Mouse (Mus musculus) forebrain, embryonic 15.5 days (tissue): ENCODE data around the gene Rere. TPM values are rescaled to one million over a fixed set of nuclear protein-coding genes. Genes with fewer than 3 reads are reported as not detected.

Experiments
- ATAC-seq: fragments of 200-750 bp; cut with Nextera tagmentation; replicated peaks from 2 replicates; pipeline ENCODE4 v1.8.0; 2017; ENCODE audit warnings: mild to moderate bottlenecking, moderate TSS enrichment, moderate library complexity
- H3K27ac ChIP-seq: fragments of 300-500 bp; sonication (generic); replicated peaks from 2 replicates; pipeline ENCODE4 v1.5.1; 2015; ENCODE audit warnings: mild to moderate bottlenecking, inconsistent platforms
- H3K27me3 ChIP-seq: fragments of 300-500 bp; sonication (generic); 2 replicates; pipeline ENCODE4 v1.6.1; 2015; ENCODE audit warnings: inconsistent platforms
- H3K36me3 ChIP-seq: fragments of 300-500 bp; sonication (generic); 2 replicates; pipeline ENCODE4 v1.6.1; 2015; ENCODE audit warnings: mild to moderate bottlenecking, inconsistent platforms
- H3K4me1 ChIP-seq: fragments of 300-500 bp; sonication (generic); 2 replicates; pipeline ENCODE4 v1.6.1; 2015; ENCODE audit warnings: inconsistent platforms
- H3K4me2 ChIP-seq: fragments of 300-500 bp; sonication (generic); replicated peaks from 2 replicates; pipeline ENCODE4 v1.6.1; 2015; ENCODE audit warnings: mild to moderate bottlenecking, inconsistent platforms
- H3K4me3 ChIP-seq: fragments of 300-500 bp; sonication (generic); 2 replicates; pipeline ENCODE4 v1.5.1; 2015; ENCODE audit warnings: mild to moderate bottlenecking, inconsistent platforms
- H3K9ac ChIP-seq: fragments of 300-500 bp; sonication (generic); replicated peaks from 2 replicates; pipeline ENCODE4 v1.6.1; 2015; ENCODE audit warnings: mild to moderate bottlenecking, inconsistent platforms
- H3K9me3 ChIP-seq: fragments of 300-500 bp; sonication (generic); 2 replicates; pipeline ENCODE4 v1.6.1; 2016; ENCODE audit warnings: inconsistent platforms
- WGBS: fragments of 180-500 bp; shearing (Covaris S2); methylation state at CpG from one replicate; pipeline ENCODE4 v1.1.7; 2015; ENCODE audit warnings: mixed read lengths; 5-methylcytosine and 5-hydroxymethylcytosine counted together
- polyA plus RNA-seq: library from polyadenylated mRNA; unstranded; fragments of >200 nt; fragmentation: Nextera tagmentation; extraction: Ambion mirVana; gene quantifications from 2 replicates; pipeline ENCODE4 v1.2.1, GENCODE M21; 2015

Gene Rere
- polyA plus RNA-seq, 1 experiment from 2014 or later: 26.6 TPM

DNA sequence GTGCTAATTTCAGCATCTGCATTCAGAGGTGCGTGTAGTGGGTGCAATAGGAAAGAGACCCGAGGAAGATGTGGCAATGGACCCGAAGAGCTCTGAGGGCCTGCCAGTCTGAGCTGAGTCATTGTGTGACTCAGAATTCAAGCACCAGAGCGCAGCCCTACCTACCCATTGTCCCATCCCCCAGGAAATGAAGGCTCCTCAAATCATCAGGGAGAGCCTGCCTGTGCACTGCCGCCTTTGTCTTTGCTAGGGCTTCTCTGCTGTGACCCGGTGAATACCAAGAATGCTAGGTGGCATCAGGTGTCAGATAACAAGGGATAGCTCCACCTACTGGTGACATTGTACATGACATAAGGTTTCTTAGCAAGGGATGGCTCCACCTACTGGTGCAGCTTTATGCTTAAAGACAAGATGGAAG lies 41.5 kb upstream of the Rere start:
- peaks cover 38% of the 10 kb centered on the region for H3K36me3 ChIP-seq
- H3K27ac ChIP-seq: no peak overlapping the region
- H3K9ac ChIP-seq: no peak overlapping the region
- no peaks in the 10 kb centered on the region for H3K27me3 ChIP-seq
- H3K9me3 ChIP-seq: no peaks in the 10 kb centered on the region
- no peak overlapping the region for H3K4me3 ChIP-seq
- no peak for ATAC-seq
- no peak overlapping the region for H3K4me2 ChIP-seq
- peaks cover 37% of the 10 kb centered on the region for H3K4me1 ChIP-seq
- WGBS: 6% methylated on average over 6 of the region's 6 CpGs

DNA sequence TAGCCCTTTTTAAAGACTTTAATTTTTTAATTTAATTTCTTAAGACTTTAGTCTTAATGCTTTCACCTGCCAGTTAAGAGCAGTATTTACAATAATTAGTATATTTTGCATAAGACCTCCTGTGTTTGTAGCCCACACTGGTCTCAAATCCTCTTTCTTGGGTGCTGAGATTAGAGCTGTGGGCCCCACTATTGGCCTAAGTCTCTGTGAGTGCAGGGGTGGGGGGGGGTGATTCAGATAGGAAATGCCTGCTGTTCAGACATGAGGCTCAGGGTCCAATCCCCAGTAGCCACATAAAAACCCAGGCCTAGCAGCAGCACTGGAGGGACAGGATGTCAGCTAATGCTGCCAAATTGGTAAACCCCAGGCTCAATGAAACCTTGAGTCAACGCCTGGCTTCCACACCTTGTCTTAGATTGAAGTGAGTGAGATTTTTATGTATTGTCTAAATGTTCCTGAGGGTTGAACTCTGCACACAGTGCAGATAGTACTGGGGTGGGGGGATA lies 41.0 kb upstream of the Rere start:
- no peak for ATAC-seq
- no peak overlapping the region for H3K4me2 ChIP-seq
- 77% methylated on average over 1 of the region's 1 CpGs for WGBS
- no peak overlapping the region for H3K9ac ChIP-seq
- peaks cover 41% of the 10 kb centered on the region for H3K36me3 ChIP-seq
- H3K9me3 ChIP-seq: no peaks in the 10 kb centered on the region
- no peaks in the 10 kb centered on the region for H3K27me3 ChIP-seq
- H3K27ac ChIP-seq: no peak overlapping the region
- H3K4me3 ChIP-seq: no peak overlapping the region
- H3K4me1 ChIP-seq: peaks cover 37% of the 10 kb centered on the region

DNA sequence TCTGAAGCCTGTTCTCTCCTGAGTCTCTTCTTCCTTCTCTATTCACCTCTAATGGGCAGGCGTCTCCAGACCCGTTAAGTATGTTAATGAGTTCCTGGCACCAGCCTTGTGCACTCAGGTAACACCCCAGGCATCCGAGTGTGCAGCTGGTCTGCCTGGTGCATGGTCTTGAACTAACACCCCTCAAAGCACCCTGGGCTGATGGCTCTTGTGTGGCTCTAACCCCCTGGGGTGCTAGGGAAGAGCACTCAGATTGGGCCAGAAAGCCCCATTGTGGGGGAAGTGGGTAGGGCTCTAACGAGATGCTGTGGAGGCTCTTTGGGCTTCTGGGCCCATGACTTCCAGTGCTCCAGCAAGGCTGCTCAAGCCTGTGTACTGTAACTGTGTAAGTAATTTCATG lies 39.7 kb upstream of the Rere start:
- WGBS: 21% methylated on average over 4 of the region's 4 CpGs

DNA sequence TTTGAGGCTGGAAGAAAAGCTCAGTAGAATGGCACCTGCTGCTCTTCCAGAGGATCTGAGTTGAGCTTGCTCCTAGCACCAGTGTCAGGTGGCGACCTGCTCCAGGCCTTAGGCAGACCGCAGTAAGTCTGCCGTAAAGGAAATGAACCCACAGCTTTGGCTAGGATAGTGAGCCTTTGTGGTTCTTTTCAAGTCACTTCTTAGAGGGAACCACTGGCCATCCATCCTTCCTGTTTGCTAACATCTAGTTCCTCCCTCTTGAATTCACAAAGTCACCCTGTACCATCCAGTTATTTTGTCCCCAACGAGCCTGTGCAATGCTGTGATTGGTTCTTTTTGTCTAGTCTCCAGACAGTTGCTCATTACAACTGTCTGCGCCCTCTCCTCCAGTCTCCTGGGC lies 38.7 kb upstream of the Rere start:
- no peak overlapping the region for H3K4me2 ChIP-seq
- no peak for ATAC-seq
- H3K4me1 ChIP-seq: peaks cover 34% of the 10 kb centered on the region
- H3K36me3 ChIP-seq: peaks cover 63% of the 10 kb centered on the region
- no peak overlapping the region for H3K9ac ChIP-seq
- H3K27ac ChIP-seq: no peak overlapping the region
- no peaks in the 10 kb centered on the region for H3K9me3 ChIP-seq
- 83% methylated on average over 5 of the region's 5 CpGs for WGBS
- H3K4me3 ChIP-seq: no peak overlapping the region
- no peaks in the 10 kb centered on the region for H3K27me3 ChIP-seq

More for the DNA sequence above, 39.7 kb upstream of the Rere start:
- no peak overlapping the region for H3K9ac ChIP-seq
- no peak overlapping the region for H3K27ac ChIP-seq
- ATAC-seq: no peak
- no peak overlapping the region for H3K4me2 ChIP-seq
- peaks cover 37% of the 10 kb centered on the region for H3K4me1 ChIP-seq
- H3K4me3 ChIP-seq: no peak overlapping the region
- no peaks in the 10 kb centered on the region for H3K27me3 ChIP-seq
- peaks cover 53% of the 10 kb centered on the region for H3K36me3 ChIP-seq
- no peaks in the 10 kb centered on the region for H3K9me3 ChIP-seq

DNA sequence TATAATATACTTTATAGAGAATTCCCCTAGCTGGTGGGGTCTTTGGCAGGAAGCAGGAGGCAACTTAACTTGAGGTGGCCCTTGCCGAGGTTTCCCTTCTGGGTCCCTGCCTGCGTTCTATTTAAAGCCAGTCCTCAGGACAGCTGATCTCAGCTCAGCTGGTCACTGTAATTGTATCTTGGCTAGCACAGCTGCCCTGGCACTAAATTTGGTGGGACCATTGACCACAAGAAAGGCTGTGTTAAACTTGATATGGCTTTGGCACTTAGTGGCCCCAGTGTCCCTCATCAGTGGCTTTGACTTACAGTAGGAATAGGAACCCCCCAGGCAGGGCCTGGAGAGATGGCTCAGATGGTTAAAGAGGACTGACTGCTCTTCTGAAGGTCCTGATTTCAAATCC lies 35.6 kb upstream of the Rere start:
- ATAC-seq: no peak
- Histone ChIP-seq H3K4me2 (no peak overlapping the region), H3K9me3 (no peaks in the 10 kb centered on the region), H3K27ac (no peak overlapping the region), H3K36me3 (peaks cover 81% of the 10 kb centered on the region), H3K4me1 (peaks cover 18% of the 10 kb centered on the region), H3K4me3 (no peak overlapping the region), H3K9ac (no peak overlapping the region), H3K27me3 (no peaks in the 10 kb centered on the region)
- 67% methylated on average over 2 of the region's 2 CpGs for WGBS

DNA sequence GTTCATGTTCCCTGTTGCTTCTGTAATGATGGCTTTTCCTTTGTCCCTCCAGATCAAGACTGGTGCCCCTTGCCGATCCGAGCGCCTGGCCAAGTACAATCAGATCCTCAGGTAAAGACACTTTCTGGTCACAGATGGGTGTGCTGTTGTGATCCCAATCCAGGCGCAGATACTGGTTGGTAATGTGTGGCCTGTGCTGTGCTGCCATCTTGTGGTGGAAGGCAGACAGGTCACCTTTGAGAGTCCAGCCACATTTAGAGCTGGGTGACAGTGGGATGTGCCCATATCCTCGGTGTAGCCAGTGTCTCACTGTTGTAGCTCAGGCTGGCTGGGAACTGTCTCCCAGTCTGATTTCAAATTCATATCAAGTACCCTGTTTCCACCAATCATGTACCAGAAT lies 33.4 kb upstream of the Rere start:
- no peaks in the 10 kb centered on the region for H3K27me3 ChIP-seq
- no peak overlapping the region for H3K27ac ChIP-seq
- no peaks in the 10 kb centered on the region for H3K9me3 ChIP-seq
- H3K4me3 ChIP-seq: no peak overlapping the region
- 60% methylated on average over 5 of the region's 5 CpGs for WGBS
- peak; percentile 57 for ATAC-seq
- no peak overlapping the region for H3K9ac ChIP-seq
- peaks cover 61% of the 10 kb centered on the region for H3K36me3 ChIP-seq
- no peak overlapping the region for H3K4me2 ChIP-seq
- H3K4me1 ChIP-seq: peaks cover 21% of the 10 kb centered on the region

DNA sequence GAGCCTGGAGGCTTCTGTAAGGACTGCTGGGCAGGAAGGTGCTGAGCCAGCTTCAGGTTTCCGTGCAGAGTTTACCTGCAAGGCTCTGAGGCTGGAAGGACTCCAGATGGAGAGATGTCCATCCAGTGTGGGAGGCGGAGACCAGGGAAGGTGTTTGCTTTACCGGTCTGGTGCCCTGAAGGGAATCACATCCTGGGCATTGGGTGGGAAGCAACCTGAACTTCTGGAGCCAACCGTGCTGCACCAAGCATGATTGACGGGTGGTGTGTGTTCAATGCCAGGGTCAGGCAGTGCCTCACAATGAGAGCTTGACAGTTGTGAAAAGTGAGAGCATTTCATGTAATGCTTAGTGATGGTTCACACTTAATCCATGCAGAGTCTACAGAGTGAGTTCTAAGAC lies 32.5 kb upstream of the Rere start:
- H3K36me3 ChIP-seq: peaks cover 52% of the 10 kb centered on the region
- no peak overlapping the region for H3K27ac ChIP-seq
- no peaks in the 10 kb centered on the region for H3K27me3 ChIP-seq
- no peak overlapping the region for H3K4me2 ChIP-seq
- no peak overlapping the region for H3K9ac ChIP-seq
- no peak overlapping the region for H3K4me3 ChIP-seq
- WGBS: 80% methylated on average over 5 of the region's 5 CpGs
- ATAC-seq: no peak
- peaks cover 21% of the 10 kb centered on the region for H3K4me1 ChIP-seq
- H3K9me3 ChIP-seq: no peaks in the 10 kb centered on the region

DNA sequence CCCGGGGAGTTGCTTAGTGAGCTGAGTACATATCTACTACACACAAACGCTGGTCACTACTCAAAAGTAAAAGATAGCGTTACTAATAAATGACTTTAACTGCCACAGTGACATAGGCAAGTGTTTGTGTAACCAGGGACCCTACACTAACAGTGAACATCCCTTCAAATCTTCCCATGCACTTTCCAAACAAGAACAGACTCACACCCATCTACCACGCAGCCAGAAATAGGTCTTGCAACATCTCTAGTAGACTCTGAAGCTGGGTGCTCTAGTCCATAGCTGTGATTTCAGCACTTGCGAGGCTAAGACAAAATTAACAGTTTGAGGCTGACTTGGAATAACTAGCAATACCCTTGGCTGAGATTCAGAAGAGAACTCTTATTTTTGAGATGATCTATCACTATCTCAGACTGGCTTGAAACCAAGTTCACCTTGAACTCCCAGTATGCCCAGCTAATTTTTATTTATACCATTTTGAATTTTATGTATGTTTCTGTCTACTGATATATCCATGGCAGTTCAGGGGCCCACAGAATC lies 31.6 kb upstream of the Rere start:
- H3K9ac ChIP-seq: no peak overlapping the region
- 81% methylated on average over 5 of the region's 5 CpGs for WGBS
- H3K9me3 ChIP-seq: no peaks in the 10 kb centered on the region
- H3K27me3 ChIP-seq: no peaks in the 10 kb centered on the region
- peaks cover 44% of the 10 kb centered on the region for H3K36me3 ChIP-seq
- H3K4me1 ChIP-seq: peaks cover 21% of the 10 kb centered on the region
- no peak overlapping the region for H3K4me2 ChIP-seq
- ATAC-seq: no peak
- peak overlapping the region; percentile 83; the same call in 1 of the 2 replicates for H3K27ac ChIP-seq
- no peak overlapping the region for H3K4me3 ChIP-seq

DNA sequence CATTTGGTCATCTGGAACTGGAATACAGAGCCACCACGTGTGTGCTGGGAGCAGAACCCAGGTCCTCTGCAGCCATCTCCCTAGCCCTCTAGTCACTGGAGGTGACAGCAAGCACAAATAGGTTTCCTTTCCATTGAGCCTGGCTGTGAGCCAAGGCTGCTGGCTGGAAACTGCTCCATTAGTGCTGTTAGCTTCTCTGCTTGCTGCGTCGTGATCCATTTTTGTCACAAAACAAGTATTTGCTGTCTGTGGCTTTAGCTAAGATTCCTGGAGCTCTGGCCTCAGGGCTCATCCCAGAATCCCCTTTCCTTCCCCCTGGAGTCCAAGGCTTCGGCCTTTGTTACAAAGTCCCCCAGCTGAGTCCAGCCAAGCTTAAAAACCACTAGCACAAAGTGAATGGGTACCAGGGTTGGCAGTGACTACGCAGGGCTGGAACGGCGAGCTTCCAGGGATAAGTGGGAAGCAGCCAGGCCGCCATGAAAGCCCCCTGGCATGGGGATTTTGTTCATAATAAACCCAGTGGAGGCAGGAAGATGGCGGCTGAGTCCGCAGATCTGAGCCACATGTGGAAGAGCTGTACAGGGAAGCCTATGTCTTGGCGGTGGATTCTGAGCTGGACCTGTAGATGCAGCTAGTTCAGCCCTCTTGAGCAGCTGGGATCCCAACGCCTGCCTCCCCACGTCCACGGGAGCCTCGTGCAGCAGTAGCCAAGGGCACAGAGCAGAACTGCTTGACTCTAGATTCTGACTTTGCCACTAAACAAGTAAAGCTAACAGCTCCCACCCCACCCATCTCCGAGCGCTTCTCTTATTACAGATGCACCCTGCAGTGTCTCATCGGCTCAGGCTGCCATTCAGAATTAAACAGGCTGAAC lies 30.7 kb upstream of the Rere start:
- Histone ChIP-seq H3K27me3 (no peaks in the 10 kb centered on the region), H3K9ac (0 out of 2 replicates have a peak overlapping the region, but pooled peaks have one; percentile 4), H3K9me3 (no peaks in the 10 kb centered on the region), H3K27ac (peak overlapping the region; percentile 83), H3K4me3 (no peak overlapping the region), H3K4me1 (peaks cover 21% of the 10 kb centered on the region), H3K36me3 (peaks cover 37% of the 10 kb centered on the region), H3K4me2 (peak overlapping the region; percentile 17)
- 19% methylated on average over 18 of the region's 18 CpGs for WGBS
- peak; percentile 41 for ATAC-seq

DNA sequence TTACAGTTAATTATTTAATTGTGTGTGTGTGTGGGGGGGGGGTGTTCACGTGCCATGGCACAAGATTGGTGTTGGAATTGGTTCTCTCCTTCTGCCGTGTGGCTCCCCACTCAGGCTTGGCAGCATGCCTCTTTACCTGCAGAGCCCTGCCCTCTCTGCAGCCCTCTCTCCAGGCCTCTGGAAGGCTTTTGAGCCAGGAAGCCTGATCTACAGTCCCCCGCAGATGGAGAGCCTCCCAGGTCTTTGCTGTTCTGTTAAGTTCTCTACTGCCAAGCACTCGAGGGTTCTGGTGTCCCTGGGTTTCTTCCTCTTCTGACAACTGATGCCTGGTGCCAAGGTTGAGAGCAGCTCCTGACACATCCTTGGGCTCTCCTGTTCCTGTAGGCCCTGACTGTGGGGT lies 27.0 kb upstream of the Rere start:
- Histone ChIP-seq H3K27ac (0 out of 2 replicates have a peak overlapping the region, but pooled peaks have one; percentile 9), H3K4me3 (no peak overlapping the region), H3K4me1 (peaks cover 40% of the 10 kb centered on the region), H3K4me2 (no peak overlapping the region), H3K36me3 (peaks cover 5% of the 10 kb centered on the region), H3K9ac (no peak overlapping the region), H3K27me3 (no peaks in the 10 kb centered on the region), H3K9me3 (no peaks in the 10 kb centered on the region)
- ATAC-seq: no peak
- 53% methylated on average over 4 of the region's 4 CpGs for WGBS

DNA sequence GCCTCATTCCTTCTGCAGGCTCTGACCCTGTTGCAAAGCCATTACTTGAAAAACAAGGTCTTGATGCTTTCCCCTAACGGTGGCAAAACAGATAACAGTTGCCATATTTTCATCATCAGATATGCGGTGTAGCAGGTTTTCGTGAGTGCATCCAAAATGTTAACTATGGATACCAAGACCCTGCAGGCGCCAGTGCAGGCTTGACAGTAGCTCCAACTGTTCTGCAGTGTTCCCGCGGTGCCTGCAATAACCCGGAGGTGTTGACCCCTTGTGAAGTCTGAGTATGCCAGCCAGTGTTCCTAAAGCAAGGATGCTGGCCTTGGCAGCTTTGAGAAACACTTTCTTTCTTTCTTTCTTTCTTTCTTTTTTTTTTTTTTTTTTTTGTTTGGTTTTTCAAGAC lies 26.3 kb upstream of the Rere start:
- no peaks in the 10 kb centered on the region for H3K36me3 ChIP-seq
- H3K4me1 ChIP-seq: peaks cover 37% of the 10 kb centered on the region
- H3K4me3 ChIP-seq: no peak overlapping the region
- no peaks in the 10 kb centered on the region for H3K27me3 ChIP-seq
- no peak overlapping the region for H3K4me2 ChIP-seq
- ATAC-seq: no peak
- H3K9ac ChIP-seq: no peak overlapping the region
- no peaks in the 10 kb centered on the region for H3K9me3 ChIP-seq
- no peak overlapping the region for H3K27ac ChIP-seq
- 77% methylated on average over 7 of the region's 7 CpGs for WGBS
